Mouse (Mus musculus) cerebellum, postnatal 4 days (tissue): ENCODE measurements around the gene Xrra1.
"Not testable (repeated sequence)": the region's sequence is repeated elsewhere in the genome, so short reads cannot be mapped to it uniquely, and the experiment has no call there.

Source experiments
- DNase-seq, 2 experiments: peaks; one replicate each; pipeline ENCODE4 v3.0.0; 2022; ENCODE audit warnings: low spot score in 2 of 2, mixed read lengths in 1 of 2

The Xrra1 gene

DNA sequence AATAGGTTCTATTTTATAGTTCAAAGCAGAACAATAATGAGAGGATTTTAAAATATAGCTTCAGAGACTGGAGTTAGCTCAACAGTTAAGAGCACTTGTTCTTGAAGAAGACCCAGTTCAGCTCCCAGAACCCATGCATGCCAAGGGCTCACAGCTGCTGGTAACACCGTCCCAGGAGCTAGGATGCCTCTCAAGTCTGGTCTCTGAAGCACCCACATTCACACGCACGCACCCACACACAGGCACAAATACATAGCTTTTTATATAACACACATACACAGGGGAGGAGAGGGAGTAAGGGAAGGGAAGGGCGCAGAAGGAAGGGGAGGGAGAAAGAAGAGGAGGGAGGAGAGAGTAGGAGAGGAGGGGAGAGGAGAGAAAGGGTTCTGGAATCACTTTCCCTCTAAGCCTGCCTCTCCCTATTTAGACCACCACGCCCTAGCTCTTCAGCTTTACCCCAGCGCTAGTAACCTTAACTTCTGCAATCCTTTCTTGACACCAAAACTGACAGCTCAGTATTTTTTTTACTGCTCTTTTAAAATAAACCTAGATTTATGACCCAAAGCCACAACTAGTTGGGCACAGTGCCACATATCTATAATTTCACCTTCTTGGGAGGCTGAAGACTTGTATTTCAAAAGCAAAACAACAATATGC is 94.7 kb downstream of the Xrra1 start:
- DNase-seq: no peak

DNA sequence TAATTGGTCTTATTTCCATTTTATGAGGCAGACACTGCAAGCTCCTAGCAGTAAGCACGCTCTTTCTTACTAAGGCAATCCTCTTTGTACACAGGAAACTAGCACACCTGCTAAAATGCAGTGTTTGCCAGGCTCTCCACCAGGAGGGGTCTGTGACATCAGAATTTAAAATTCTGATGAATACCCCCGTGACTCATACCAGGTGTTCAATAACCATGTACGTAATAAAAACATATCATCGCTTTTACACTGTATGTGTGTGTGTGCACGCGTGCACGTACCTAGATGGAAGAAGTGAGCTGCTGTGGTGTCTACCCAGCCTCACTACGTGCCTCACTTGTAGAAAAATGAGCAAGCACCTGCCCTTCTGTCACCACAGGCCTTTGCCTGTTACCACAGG is 95.3 kb downstream of the Xrra1 start:
- DNase-seq: no peak

DNA sequence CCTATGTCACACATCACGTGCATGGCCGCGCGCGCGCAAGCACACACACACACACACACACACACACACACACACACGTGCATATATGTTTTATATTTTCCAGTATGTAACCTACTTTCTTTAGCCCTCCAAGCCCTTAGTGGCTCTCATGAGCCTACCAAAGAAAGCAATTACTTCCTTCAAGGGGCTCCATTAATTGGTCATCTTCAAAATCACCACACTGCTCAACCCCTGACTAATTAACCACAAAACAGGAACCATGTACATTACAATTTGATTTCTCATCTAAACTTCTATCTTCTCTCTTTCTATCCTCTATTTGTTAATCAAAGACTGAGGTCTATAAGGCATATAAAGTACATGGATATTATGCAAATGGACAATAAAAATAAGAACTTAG is 97.2 kb downstream of the Xrra1 start:
- no peak for DNase-seq

GRCm38 (mm10) chr7:99957226-99957965 is 98.5 kb downstream of the Xrra1 start:
- no peak for DNase-seq

DNA sequence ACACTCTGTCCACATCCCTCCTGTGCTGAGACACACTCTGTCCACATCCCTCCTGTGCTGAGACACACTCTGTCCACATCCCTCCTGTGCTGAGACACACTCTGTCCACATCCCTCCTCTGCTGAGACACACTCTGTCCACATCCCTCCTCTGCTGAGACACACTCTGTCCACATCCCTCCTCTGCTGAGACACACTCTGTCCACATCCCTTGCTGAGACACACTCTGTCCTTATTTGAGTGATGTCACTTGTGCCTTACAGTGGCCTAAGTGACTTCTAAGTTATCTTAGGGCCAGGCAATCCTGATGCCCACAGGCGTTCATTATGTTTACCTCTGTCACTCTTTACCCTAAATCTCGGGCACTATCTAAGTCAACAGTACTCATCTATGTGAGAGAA is 101.7 kb downstream of the Xrra1 start:
- not testable (repeated sequence) for DNase-seq

DNA sequence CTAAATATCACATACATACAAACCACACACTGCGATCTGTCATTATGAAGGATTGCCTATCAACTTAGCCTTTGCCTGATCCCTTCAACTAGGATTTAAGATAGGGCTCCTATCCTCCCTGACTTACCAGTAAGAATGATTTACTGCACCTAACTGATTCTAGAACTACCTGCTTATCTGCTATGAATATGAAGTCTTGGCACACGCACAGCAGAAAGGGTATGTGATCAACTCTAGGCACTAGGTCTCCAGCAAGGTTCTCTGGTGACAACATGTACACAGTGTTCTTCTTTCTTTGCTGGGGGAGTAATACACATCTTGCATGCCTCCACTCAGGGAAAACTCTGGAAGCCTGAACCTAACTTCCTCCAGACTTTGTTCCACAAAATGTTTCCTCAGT is 102.6 kb downstream of the Xrra1 start:
- no peak for DNase-seq

DNA sequence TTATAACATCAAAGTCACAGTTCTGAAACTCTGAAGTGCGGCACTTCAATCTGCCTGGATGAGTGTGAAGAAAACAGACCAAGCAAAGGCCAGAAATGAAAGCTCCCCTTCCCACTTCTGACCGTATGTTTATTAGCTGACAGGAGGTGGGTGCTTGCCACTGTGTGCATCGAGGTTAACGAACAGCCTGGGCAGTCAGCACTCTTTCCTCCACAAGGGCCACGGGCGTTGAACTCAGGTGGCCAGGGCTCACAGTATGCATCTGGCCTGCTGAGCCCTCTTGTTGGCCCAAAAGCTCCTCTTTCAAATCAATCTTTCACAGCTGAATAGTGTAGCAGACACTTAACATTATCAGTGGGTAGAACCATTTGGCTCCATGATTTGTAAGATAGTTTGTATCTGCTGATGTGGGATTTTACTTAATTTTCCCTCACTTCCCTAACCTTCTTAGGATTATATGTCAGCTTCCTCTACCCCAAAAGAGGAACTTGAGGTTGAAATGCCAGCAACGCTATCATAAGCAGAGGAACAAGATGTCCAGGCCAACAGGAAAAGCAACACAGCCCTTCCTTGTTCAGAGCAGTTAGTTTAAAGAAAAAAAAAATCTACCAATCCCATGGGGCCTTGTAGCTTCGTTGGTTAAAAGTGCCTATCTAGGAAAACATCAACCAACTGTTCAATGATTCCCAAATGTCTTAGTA is 103.8 kb downstream of the Xrra1 start:
- DNase-seq: no peak

- no peak for DNase-seq
These were observed 104.4 kb downstream of the Xrra1 start for GRCm38 (mm10) chr7:99963237-99963860.

GRCm38 (mm10) chr7:99965020-99965841 is 106.3 kb downstream of the Xrra1 start:
- DNase-seq: no peak

GRCm38 (mm10) chr7:99966011-99966721 is 107.2 kb downstream of the Xrra1 start:
- no peak for DNase-seq
